Mouse (Mus musculus): Measurements from ENCODE around the gene Acly. TPM values are rescaled to one million over a fixed set of nuclear protein-coding genes. Genes with fewer than 3 reads are reported as not detected.
"Not testable (repeated sequence)": the region's sequence is repeated elsewhere in the genome, so short reads cannot be mapped to it uniquely, and the experiment has no call there.

Gene Acly
- total and polyA plus RNA-seq, 3 experiments: 624 to 2,157 (median 1,249) TPM

GRCm38 (mm10) chr11:100545746-100546085, 17.9 kb upstream of the Acly start:
- no peak for DNase-seq

- DNase-seq: peak; percentile 96
These were observed 17.3 kb upstream of the Acly start, which contains the start of gene Ttc25 for GRCm38 (mm10) chr11:100544832-100545745. Ttc25 (plus strand) TSS chr11:100545607.

GRCm38 (mm10) chr11:100541577-100541976, 13.8 kb upstream of the Acly start:
- DNase-seq: peak; percentile 32

GRCm38 (mm10) chr11:100540966-100541365, 13.2 kb upstream of the Acly start:
- peak; percentile 72 for DNase-seq

- no peak for DNase-seq
These were observed 8.7 kb upstream of the Acly start for GRCm38 (mm10) chr11:100536466-100536865.

- no peak for DNase-seq
These were observed 8.2 kb upstream of the Acly start for GRCm38 (mm10) chr11:100535996-100536395.

GRCm38 (mm10) chr11:100534821-100535220, 7.0 kb upstream of the Acly start:
- not testable (repeated sequence) for DNase-seq

GRCm38 (mm10) chr11:100534411-100534810, 6.6 kb upstream of the Acly start:
- DNase-seq: not testable (repeated sequence)

GRCm38 (mm10) chr11:100533871-100534270, 6.1 kb upstream of the Acly start:
- no peak for DNase-seq

- DNase-seq: no peak
These were observed 770 bp upstream of the Acly start for GRCm38 (mm10) chr11:100528375-100529165.

- peak; percentile 76 for DNase-seq
These were observed 738 bp downstream of the Acly start for GRCm38 (mm10) chr11:100527066-100527457.

GRCm38 (mm10) chr11:100526052-100526816, 1.6 kb downstream of the Acly start:
- DNase-seq: no peak

- peak; percentile 61 for DNase-seq
These were observed 2.7 kb downstream of the Acly start for GRCm38 (mm10) chr11:100524987-100525630.

- DNase-seq: no peak
These were observed 3.4 kb downstream of the Acly start for GRCm38 (mm10) chr11:100524358-100524757.

- DNase-seq: peak; percentile 93
These were observed 7.0 kb downstream of the Acly start for GRCm38 (mm10) chr11:100520838-100521237.

GRCm38 (mm10) chr11:100519188-100519587, 8.6 kb downstream of the Acly start:
- DNase-seq: no peak

GRCm38 (mm10) chr11:100518188-100518591, 9.6 kb downstream of the Acly start:
- peak; percentile 56 for DNase-seq

- DNase-seq: peak; percentile 86
These were observed 11.5 kb downstream of the Acly start for GRCm38 (mm10) chr11:100516291-100516690.

GRCm38 (mm10) chr11:100515789-100516188, 12.0 kb downstream of the Acly start:
- DNase-seq: peak; percentile 56

GRCm38 (mm10) chr11:100515061-100515460, 12.7 kb downstream of the Acly start:
- peak; percentile 91 for DNase-seq

GRCm38 (mm10) chr11:100513716-100514115, 14.1 kb downstream of the Acly start:
- peak; percentile 88 for DNase-seq

GRCm38 (mm10) chr11:100512384-100512783, 15.4 kb downstream of the Acly start:
- DNase-seq: peak; percentile 54

Measured in adrenal gland, adult 2 months (tissue).